Mouse (Mus musculus): ENCODE data around the gene Fam131b. TPM values are rescaled to one million over a fixed set of nuclear protein-coding genes. Genes with fewer than 3 reads are reported as not detected.

Gene Fam131b
- total RNA-seq, 2 experiments from 2014 or later = 75.7 to 81.3 TPM

Other genes starting within 250 kb of the Fam131b start
- gene Tas2r139, start 183.7 kb downstream of the Fam131b start, total RNA-seq (2021) = not detected
- gene Tas2r144, start 109.3 kb downstream of the Fam131b start, total RNA-seq (2021) = not detected
- gene Gstk1, start 78.7 kb downstream of the Fam131b start, total RNA-seq (2021) = 1 to 10 TPM; 7.1 to 8.5 TPM
- gene Tmem139, start 62.7 kb downstream of the Fam131b start, total RNA-seq (2021) = not detected
- 10 to 100 TPM; 28.0 to 32.2 TPM for gene Casp2, start 59.7 kb downstream of the Fam131b start, total RNA-seq (2021)
- 1 to 10 TPM; 2.9 to 4.2 TPM for gene Clcn1, start 38.0 kb downstream of the Fam131b start, total RNA-seq (2021)
- 10 to 100 TPM; 54.0 to 56.2 TPM for gene Zyx, start 25.0 kb upstream of the Fam131b start, total RNA-seq (2021)
- gene Epha1, start 48.6 kb upstream of the Fam131b start, total RNA-seq (2021) = under 1 TPM in 1 of 2 experiments, not detected in 1; 0.39 TPM
- gene Tas2r143, start 75.6 kb upstream of the Fam131b start, total RNA-seq (2021) = under 1 TPM in 1 of 2 experiments, not detected in 1; 0.43 TPM
- under 1 TPM in 1 of 2 experiments, not detected in 1; 0.34 TPM for gene Tas2r135, start 80.8 kb upstream of the Fam131b start, total RNA-seq (2021)
- gene Tas2r126, start 109.9 kb upstream of the Fam131b start, total RNA-seq (2021) = not detected
- not detected for gene Olfr458, start 140.6 kb upstream of the Fam131b start, total RNA-seq (2021)
- not detected for gene Olfr457, start 151.7 kb upstream of the Fam131b start, total RNA-seq (2021)
- not detected for gene Olfr456, start 162.6 kb upstream of the Fam131b start, total RNA-seq (2021)
- gene Olfr455, start 222.9 kb upstream of the Fam131b start, total RNA-seq (2021) = not detected